Mouse (Mus musculus): ENCODE measurements around the gene Mapk13. TPM values are rescaled to one million over a fixed set of nuclear protein-coding genes. Genes with fewer than 3 reads are reported as not detected.

The Mapk13 gene
- polyA plus RNA-seq, 1 experiment: 49.0 TPM

GRCm38 (mm10) chr17:28756447-28756846, 12.7 kb upstream of the Mapk13 start:
- TF ChIP-seq POLR2A (IDR thresholded peaks at IDR 0.05; ENCODE audit: insufficient read depth, low read length): no peak
- no peak for TF ChIP-seq CTCF (IDR thresholded peaks at IDR 0.05; ENCODE audit: low read depth, low read length)
- TF ChIP-seq EP300 (IDR thresholded peaks at IDR 0.05; ENCODE audit: insufficient read depth, low read depth, low read length): no peak
- no peaks in the 10 kb centered on the region for H3K4me1 ChIP-seq (ENCODE audit: control insufficient read depth, insufficient read depth, low read length)

GRCm38 (mm10) chr17:28757470-28757869, 11.6 kb upstream of the Mapk13 start:
- Histone ChIP-seq H3K4me1 (ENCODE audit: control insufficient read depth, insufficient read depth, low read length) (no peaks in the 10 kb centered on the region), H3K4me3 (ENCODE audit: low read depth, low read length) (no peak overlapping the region), H3K9me3 (replicated peaks; ENCODE audit: control insufficient read depth, insufficient read depth, low read length, poor library complexity, severe bottlenecking) (no peaks in the 10 kb centered on the region), H3K36me3 (ENCODE audit: control insufficient read depth, insufficient read depth, low read length, poor library complexity, severe bottlenecking) (no peaks in the 10 kb centered on the region), H3K9ac (ENCODE audit: low read depth, poor library complexity, severe bottlenecking) (no peak overlapping the region), H3K27ac (ENCODE audit: insufficient read depth, low read length) (no peak overlapping the region), H3K27me3 (ENCODE audit: control insufficient read depth, insufficient read depth, low read length, poor library complexity, severe bottlenecking) (no peaks in the 10 kb centered on the region)
- TF ChIP-seq EP300 (IDR thresholded peaks at IDR 0.05; ENCODE audit: insufficient read depth, low read depth, low read length) (no peak), CTCF (IDR thresholded peaks at IDR 0.05; ENCODE audit: low read depth, low read length) (no peak), POLR2A (IDR thresholded peaks at IDR 0.05; ENCODE audit: insufficient read depth, low read length) (no peak)

More at GRCm38 (mm10) chr17:28756447-28756846, 12.7 kb upstream of the Mapk13 start:
- no peaks in the 10 kb centered on the region for H3K36me3 ChIP-seq (ENCODE audit: control insufficient read depth, insufficient read depth, low read length, poor library complexity, severe bottlenecking)
- H3K9ac ChIP-seq (ENCODE audit: low read depth, poor library complexity, severe bottlenecking): no peak overlapping the region
- H3K27ac ChIP-seq (ENCODE audit: insufficient read depth, low read length): no peak overlapping the region
- H3K27me3 ChIP-seq (ENCODE audit: control insufficient read depth, insufficient read depth, low read length, poor library complexity, severe bottlenecking): no peaks in the 10 kb centered on the region
- no peaks in the 10 kb centered on the region for H3K9me3 ChIP-seq (replicated peaks; ENCODE audit: control insufficient read depth, insufficient read depth, low read length, poor library complexity, severe bottlenecking)
- H3K4me3 ChIP-seq (ENCODE audit: low read depth, low read length): no peak overlapping the region

- no peaks in the 10 kb centered on the region for H3K27me3 ChIP-seq (ENCODE audit: control insufficient read depth, insufficient read depth, low read length, poor library complexity, severe bottlenecking)
- no peaks in the 10 kb centered on the region for H3K4me1 ChIP-seq (ENCODE audit: control insufficient read depth, insufficient read depth, low read length)
- H3K9me3 ChIP-seq (replicated peaks; ENCODE audit: control insufficient read depth, insufficient read depth, low read length, poor library complexity, severe bottlenecking): no peaks in the 10 kb centered on the region
- H3K36me3 ChIP-seq (ENCODE audit: control insufficient read depth, insufficient read depth, low read length, poor library complexity, severe bottlenecking): no peaks in the 10 kb centered on the region
- no peak overlapping the region for H3K4me3 ChIP-seq (ENCODE audit: low read depth, low read length)
- no peak overlapping the region for H3K27ac ChIP-seq (ENCODE audit: insufficient read depth, low read length)
- H3K9ac ChIP-seq (ENCODE audit: low read depth, poor library complexity, severe bottlenecking): no peak overlapping the region
- TF ChIP-seq CTCF (IDR thresholded peaks at IDR 0.05; ENCODE audit: low read depth, low read length): no peak
- no peak for TF ChIP-seq EP300 (IDR thresholded peaks at IDR 0.05; ENCODE audit: insufficient read depth, low read depth, low read length)
- TF ChIP-seq POLR2A (IDR thresholded peaks at IDR 0.05; ENCODE audit: insufficient read depth, low read length): no peak
Observed at GRCm38 (mm10) chr17:28760736-28761312, 8.3 kb upstream of the Mapk13 start.

- Histone ChIP-seq H3K9me3 (replicated peaks; ENCODE audit: control insufficient read depth, insufficient read depth, low read length, poor library complexity, severe bottlenecking) (no peaks in the 10 kb centered on the region), H3K27ac (ENCODE audit: insufficient read depth, low read length) (no peak overlapping the region), H3K27me3 (ENCODE audit: control insufficient read depth, insufficient read depth, low read length, poor library complexity, severe bottlenecking) (no peaks in the 10 kb centered on the region), H3K9ac (ENCODE audit: low read depth, poor library complexity, severe bottlenecking) (no peak overlapping the region), H3K36me3 (ENCODE audit: control insufficient read depth, insufficient read depth, low read length, poor library complexity, severe bottlenecking) (no peaks in the 10 kb centered on the region), H3K4me3 (ENCODE audit: low read depth, low read length) (no peak overlapping the region), H3K4me1 (ENCODE audit: control insufficient read depth, insufficient read depth, low read length) (no peaks in the 10 kb centered on the region)
- TF ChIP-seq EP300 (IDR thresholded peaks at IDR 0.05; ENCODE audit: insufficient read depth, low read depth, low read length): no peak
- peak; percentile 98 for TF ChIP-seq CTCF (IDR thresholded peaks at IDR 0.05; ENCODE audit: low read depth, low read length)
- TF ChIP-seq POLR2A (IDR thresholded peaks at IDR 0.05; ENCODE audit: insufficient read depth, low read length): no peak
Observed at GRCm38 (mm10) chr17:28761871-28762270, 7.2 kb upstream of the Mapk13 start.

GRCm38 (mm10) chr17:28766203-28766602, 2.9 kb upstream of the Mapk13 start:
- TF ChIP-seq POLR2A (IDR thresholded peaks at IDR 0.05; ENCODE audit: insufficient read depth, low read length) (no peak), EP300 (IDR thresholded peaks at IDR 0.05; ENCODE audit: insufficient read depth, low read depth, low read length) (no peak), CTCF (IDR thresholded peaks at IDR 0.05; ENCODE audit: low read depth, low read length) (no peak)
- Histone ChIP-seq H3K27me3 (ENCODE audit: control insufficient read depth, insufficient read depth, low read length, poor library complexity, severe bottlenecking) (no peaks in the 10 kb centered on the region), H3K4me3 (ENCODE audit: low read depth, low read length) (no peak overlapping the region), H3K27ac (ENCODE audit: insufficient read depth, low read length) (no peak overlapping the region), H3K36me3 (ENCODE audit: control insufficient read depth, insufficient read depth, low read length, poor library complexity, severe bottlenecking) (no peaks in the 10 kb centered on the region), H3K9ac (ENCODE audit: low read depth, poor library complexity, severe bottlenecking) (no peak overlapping the region), H3K9me3 (replicated peaks; ENCODE audit: control insufficient read depth, insufficient read depth, low read length, poor library complexity, severe bottlenecking) (no peaks in the 10 kb centered on the region), H3K4me1 (ENCODE audit: control insufficient read depth, insufficient read depth, low read length) (no peaks in the 10 kb centered on the region)

- no peaks in the 10 kb centered on the region for H3K27me3 ChIP-seq (ENCODE audit: control insufficient read depth, insufficient read depth, low read length, poor library complexity, severe bottlenecking)
- TF ChIP-seq POLR2A (IDR thresholded peaks at IDR 0.05; ENCODE audit: insufficient read depth, low read length): no peak
- no peak for TF ChIP-seq EP300 (IDR thresholded peaks at IDR 0.05; ENCODE audit: insufficient read depth, low read depth, low read length)
- no peak for TF ChIP-seq CTCF (IDR thresholded peaks at IDR 0.05; ENCODE audit: low read depth, low read length)
- H3K9ac ChIP-seq (ENCODE audit: low read depth, poor library complexity, severe bottlenecking): no peak overlapping the region
- no peaks in the 10 kb centered on the region for H3K9me3 ChIP-seq (replicated peaks; ENCODE audit: control insufficient read depth, insufficient read depth, low read length, poor library complexity, severe bottlenecking)
- H3K4me1 ChIP-seq (ENCODE audit: control insufficient read depth, insufficient read depth, low read length): no peaks in the 10 kb centered on the region
- H3K36me3 ChIP-seq (ENCODE audit: control insufficient read depth, insufficient read depth, low read length, poor library complexity, severe bottlenecking): no peaks in the 10 kb centered on the region
- H3K4me3 ChIP-seq (ENCODE audit: low read depth, low read length): no peak overlapping the region
- H3K27ac ChIP-seq (ENCODE audit: insufficient read depth, low read length): no peak overlapping the region
Observed at GRCm38 (mm10) chr17:28766781-28767515, 2.1 kb upstream of the Mapk13 start.
